Mouse (Mus musculus): ENCODE results near the gene Sprr1a. TPM values are rescaled to one million over a fixed set of nuclear protein-coding genes. Genes with fewer than 3 reads are reported as not detected.

Sprr1a gene
- polyA plus RNA-seq, 2 experiments, result not detected

DNA sequence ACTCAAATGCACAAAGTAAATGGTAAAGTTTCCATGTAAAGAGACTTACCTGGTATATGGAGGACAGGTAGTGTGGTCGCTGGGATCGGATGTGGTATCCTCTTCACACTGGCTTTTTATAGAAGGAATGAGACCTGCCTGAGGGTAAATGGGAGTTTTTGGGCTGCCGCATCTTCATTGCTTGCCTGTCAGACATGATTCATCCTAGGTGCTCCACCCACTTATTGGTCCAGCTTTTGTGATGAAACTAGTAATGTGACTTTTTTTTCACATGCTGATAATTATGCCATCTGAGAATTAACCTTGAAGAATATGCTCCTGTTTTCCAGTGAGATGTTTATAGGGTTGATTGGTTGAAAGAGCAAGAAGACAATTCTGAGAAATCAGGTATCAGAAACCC lies 47.0 kb downstream of the Sprr1a start, which contains the start of gene Sprr1b:
Gene Sprr1b (minus strand): TSS at position 101 of the 400 bp plus-strand sequence.
- ATAC-seq (ENCODE audit: insufficient read depth) (no peak), DNase-seq (ENCODE audit: low read depth in 3 of 3, low spot score in 3 of 3) (no peak)
- no peaks in the 10 kb centered on the region for H3K27me3 ChIP-seq (ENCODE audit: control insufficient read depth, insufficient read depth, low read length)
- H3K27ac ChIP-seq, result no peak within 1 kb of the TSS
- no peak for TF ChIP-seq EP300 (IDR thresholded peaks at IDR 0.05; ENCODE audit: low read depth)
- no peak for TF ChIP-seq CTCF (IDR thresholded peaks at IDR 0.05; ENCODE audit: low read depth)
- H3K9ac ChIP-seq (replicated peaks), result no peak within 1 kb of the TSS
- H3K9me3 ChIP-seq (ENCODE audit: control insufficient read depth, low read length), result no peaks in the 10 kb centered on the region
- H3K36me3 ChIP-seq (replicated peaks; ENCODE audit: control insufficient read depth, insufficient read depth, low read depth), result no peaks in the 10 kb centered on the region
- H3K4me1 ChIP-seq (replicated peaks; ENCODE audit: control insufficient read depth in 2 of 2, insufficient read depth in 2 of 2, low read length in 1 of 2), result no peaks in the 10 kb centered on the region
- WGBS (ENCODE audit: insufficient replicate concordance), result 80% methylated on average over 3 of the region's 3 CpGs
- H3K4me3 ChIP-seq (ENCODE audit: insufficient read depth in 1 of 2, low read depth in 2 of 2, low read length in 2 of 2), result no peak within 1 kb of the TSS
- no peak within 1 kb of the TSS for H3K4me2 ChIP-seq (ENCODE audit: low read depth)

Other genes starting within 250 kb of the Sprr1a start
- not detected in 2 replicates for gene Sprr2a3, start 200.5 kb downstream of the Sprr1a start, polyA plus RNA-seq (2012; rRNA removed)
- gene Sprr2a3, start 200.5 kb downstream of the Sprr1a start, polyA plus RNA-seq (2014; fragmentation: Nextera tagmentation; extraction: Ambion mirVana), result not detected in 2 replicates
- gene Sprr2b, start 169.3 kb downstream of the Sprr1a start, polyA plus RNA-seq (2012; rRNA removed), result not detected in 2 replicates
- not detected in 2 replicates for gene Sprr2b, start 169.3 kb downstream of the Sprr1a start, polyA plus RNA-seq (2014; fragmentation: Nextera tagmentation; extraction: Ambion mirVana)
- gene Sprr2d, start 146.8 kb downstream of the Sprr1a start, polyA plus RNA-seq (2012; rRNA removed), result not detected in 2 replicates
- gene Sprr2d, start 146.8 kb downstream of the Sprr1a start, polyA plus RNA-seq (2014; fragmentation: Nextera tagmentation; extraction: Ambion mirVana), result not detected in 2 replicates
- not detected in 2 replicates for gene Sprr2e, start 133.8 kb downstream of the Sprr1a start, polyA plus RNA-seq (2012; rRNA removed)
- not detected in 2 replicates for gene Sprr2e, start 133.8 kb downstream of the Sprr1a start, polyA plus RNA-seq (2014; fragmentation: Nextera tagmentation; extraction: Ambion mirVana)
- not detected in 2 replicates for gene Sprr2f, start 120.7 kb downstream of the Sprr1a start, polyA plus RNA-seq (2012; rRNA removed)
- gene Sprr2f, start 120.7 kb downstream of the Sprr1a start, polyA plus RNA-seq (2014; fragmentation: Nextera tagmentation; extraction: Ambion mirVana), result not detected in 2 replicates
- not detected in 2 replicates for gene Sprr2h, start 100.2 kb downstream of the Sprr1a start, polyA plus RNA-seq (2012; rRNA removed)
- gene Sprr2h, start 100.2 kb downstream of the Sprr1a start, polyA plus RNA-seq (2014; fragmentation: Nextera tagmentation; extraction: Ambion mirVana), result not detected in 2 replicates
- gene Sprr2i, start 77.9 kb downstream of the Sprr1a start, polyA plus RNA-seq (2012; rRNA removed), result not detected in 2 replicates
- not detected in 2 replicates for gene Sprr2i, start 77.9 kb downstream of the Sprr1a start, polyA plus RNA-seq (2014; fragmentation: Nextera tagmentation; extraction: Ambion mirVana)
- not detected in 2 replicates for gene Sprr2j-ps, start 67.8 kb downstream of the Sprr1a start, polyA plus RNA-seq (2012; rRNA removed)
- not detected in 2 replicates for gene Sprr2j-ps, start 67.8 kb downstream of the Sprr1a start, polyA plus RNA-seq (2014; fragmentation: Nextera tagmentation; extraction: Ambion mirVana)
- 2.7 and 3.8 TPM in 2 replicates for gene Gm9774, start 56.5 kb downstream of the Sprr1a start, polyA plus RNA-seq (2012; rRNA removed)
- 5.1 and 5.6 TPM in 2 replicates for gene Gm9774, start 56.5 kb downstream of the Sprr1a start, polyA plus RNA-seq (2014; fragmentation: Nextera tagmentation; extraction: Ambion mirVana)
- not detected in 2 replicates for gene Sprr2k, start 53.3 kb downstream of the Sprr1a start, polyA plus RNA-seq (2012; rRNA removed)
- not detected in 2 replicates for gene Sprr2k, start 53.3 kb downstream of the Sprr1a start, polyA plus RNA-seq (2014; fragmentation: Nextera tagmentation; extraction: Ambion mirVana)
- gene Sprr1b, start 47.1 kb downstream of the Sprr1a start, polyA plus RNA-seq (2012; rRNA removed), result not detected in 2 replicates
- not detected in 2 replicates for gene Sprr1b, start 47.1 kb downstream of the Sprr1a start, polyA plus RNA-seq (2014; fragmentation: Nextera tagmentation; extraction: Ambion mirVana)
- not detected in 2 replicates for gene Sprr3, start 27.2 kb downstream of the Sprr1a start, polyA plus RNA-seq (2012; rRNA removed)
- gene Sprr3, start 27.2 kb downstream of the Sprr1a start, polyA plus RNA-seq (2014; fragmentation: Nextera tagmentation; extraction: Ambion mirVana), result not detected in 2 replicates
- gene Sprr4, start 14.6 kb upstream of the Sprr1a start, polyA plus RNA-seq (2012; rRNA removed), result not detected in 2 replicates
- not detected in 2 replicates for gene Sprr4, start 14.6 kb upstream of the Sprr1a start, polyA plus RNA-seq (2014; fragmentation: Nextera tagmentation; extraction: Ambion mirVana)
- gene 2310046K23Rik, start 48.6 kb upstream of the Sprr1a start, polyA plus RNA-seq (2012; rRNA removed), result not detected in 2 replicates
- not detected in 2 replicates for gene 2310046K23Rik, start 48.6 kb upstream of the Sprr1a start, polyA plus RNA-seq (2014; fragmentation: Nextera tagmentation; extraction: Ambion mirVana)
- 0.02 and 0.03 TPM in 2 replicates for gene Ivl, start 87.8 kb upstream of the Sprr1a start, polyA plus RNA-seq (2012; rRNA removed)
- gene Ivl, start 87.8 kb upstream of the Sprr1a start, polyA plus RNA-seq (2014; fragmentation: Nextera tagmentation; extraction: Ambion mirVana), result not detected in 2 replicates
- 0.22 TPM in 1 of 2 replicates, not detected in the other for gene Smcp, start 103.1 kb upstream of the Sprr1a start, polyA plus RNA-seq (2012; rRNA removed)
- not detected in 2 replicates for gene Smcp, start 103.1 kb upstream of the Sprr1a start, polyA plus RNA-seq (2014; fragmentation: Nextera tagmentation; extraction: Ambion mirVana)
- not detected in 2 replicates for gene 2210017I01Rik, start 121.6 kb upstream of the Sprr1a start, polyA plus RNA-seq (2012; rRNA removed)
- not detected in 2 replicates for gene 2210017I01Rik, start 121.6 kb upstream of the Sprr1a start, polyA plus RNA-seq (2014; fragmentation: Nextera tagmentation; extraction: Ambion mirVana)
- not detected in 2 replicates for gene Lce6a, start 135.8 kb upstream of the Sprr1a start, polyA plus RNA-seq (2012; rRNA removed)
- gene Lce6a, start 135.8 kb upstream of the Sprr1a start, polyA plus RNA-seq (2014; fragmentation: Nextera tagmentation; extraction: Ambion mirVana), result not detected in 2 replicates
- not detected in 2 replicates for gene Lce1a1, start 162.4 kb upstream of the Sprr1a start, polyA plus RNA-seq (2012; rRNA removed)
- gene Lce1a1, start 162.4 kb upstream of the Sprr1a start, polyA plus RNA-seq (2014; fragmentation: Nextera tagmentation; extraction: Ambion mirVana), result not detected in 2 replicates
- not detected in 2 replicates for gene Lce1b, start 171.0 kb upstream of the Sprr1a start, polyA plus RNA-seq (2012; rRNA removed)
- gene Lce1b, start 171.0 kb upstream of the Sprr1a start, polyA plus RNA-seq (2014; fragmentation: Nextera tagmentation; extraction: Ambion mirVana), result not detected in 2 replicates
- not detected in 2 replicates for gene Lce1a2, start 184.4 kb upstream of the Sprr1a start, polyA plus RNA-seq (2012; rRNA removed)
- gene Lce1a2, start 184.4 kb upstream of the Sprr1a start, polyA plus RNA-seq (2014; fragmentation: Nextera tagmentation; extraction: Ambion mirVana), result not detected in 2 replicates
- gene Lce1c, start 193.4 kb upstream of the Sprr1a start, polyA plus RNA-seq (2012; rRNA removed), result not detected in 2 replicates
- gene Lce1c, start 193.4 kb upstream of the Sprr1a start, polyA plus RNA-seq (2014; fragmentation: Nextera tagmentation; extraction: Ambion mirVana), result not detected in 2 replicates
- not detected in 2 replicates for gene Lce1d, start 201.3 kb upstream of the Sprr1a start, polyA plus RNA-seq (2012; rRNA removed)
- gene Lce1d, start 201.3 kb upstream of the Sprr1a start, polyA plus RNA-seq (2014; fragmentation: Nextera tagmentation; extraction: Ambion mirVana), result not detected in 2 replicates
- gene Lce1e, start 223.2 kb upstream of the Sprr1a start, polyA plus RNA-seq (2012; rRNA removed), result not detected in 2 replicates
- not detected in 2 replicates for gene Lce1e, start 223.2 kb upstream of the Sprr1a start, polyA plus RNA-seq (2014; fragmentation: Nextera tagmentation; extraction: Ambion mirVana)
- not detected in 2 replicates for gene Lce1f, start 234.5 kb upstream of the Sprr1a start, polyA plus RNA-seq (2012; rRNA removed)
- not detected in 2 replicates for gene Lce1f, start 234.5 kb upstream of the Sprr1a start, polyA plus RNA-seq (2014; fragmentation: Nextera tagmentation; extraction: Ambion mirVana)